Mouse (Mus musculus) B cell, adult (primary cell): Measurements from ENCODE around the gene Ccl2. TPM values are rescaled to one million over a fixed set of nuclear protein-coding genes. Genes with fewer than 3 reads are reported as not detected.

ENCODE experiments used
- total RNA-seq: library from RNA; stranded (reverse); gene quantifications from 4 replicates; pipeline ENCODE4 v1.2.4, GENCODE M21; 2023; ENCODE audit not compliant: inconsistent age

Ccl2 gene
- not detected in 4 replicates for total RNA-seq

GRCm38 (mm10) chr11:82035356-82035755, at the start of gene Ccl2:
Ccl2 (plus strand) TSS chr11:82035571.

GRCm38 (mm10) chr11:82038535-82038934, 3.2 kb downstream of the Ccl2 start, which contains the start of gene Gm17268:
Gm17268 (minus strand) TSS chr11:82038562.

GRCm38 (mm10) chr11:82045471-82045870, 10.1 kb downstream of the Ccl2 start, which contains the start of gene Ccl7:
Ccl7 (plus strand) TSS chr11:82045712.

GRCm38 (mm10) chr11:82057646-82058045, 22.3 kb downstream of the Ccl2 start, which contains the start of gene Ccl11:
Ccl11 (plus strand) TSS chr11:82057823.

Other genes starting within 250 kb of the Ccl2 start
- 0.18 TPM in 1 of 4 replicates, not detected in the others for gene 5530401A14Rik, start 174.9 kb upstream of the Ccl2 start, total RNA-seq
- gene Asic2, start 67.1 kb upstream of the Ccl2 start, total RNA-seq = not detected in 4 replicates
- not detected in 4 replicates for gene Gm17268, start 3.0 kb downstream of the Ccl2 start, total RNA-seq
- not detected in 4 replicates for gene Ccl7, start 10.1 kb downstream of the Ccl2 start, total RNA-seq
- not detected in 4 replicates for gene Ccl11, start 22.3 kb downstream of the Ccl2 start, total RNA-seq
- not detected in 4 replicates for gene Ccl12, start 66.3 kb downstream of the Ccl2 start, total RNA-seq
- not detected in 4 replicates for gene Ccl8, start 79.6 kb downstream of the Ccl2 start, total RNA-seq